Mouse (Mus musculus) kidney, postnatal 10 days (tissue): ENCODE results near the gene Slc7a6os.

Experiments
- DNase-seq: peaks from one replicate; pipeline ENCODE4 v3.0.0; 2021; ENCODE audit warnings: mixed read lengths

Slc7a6os gene

DNA sequence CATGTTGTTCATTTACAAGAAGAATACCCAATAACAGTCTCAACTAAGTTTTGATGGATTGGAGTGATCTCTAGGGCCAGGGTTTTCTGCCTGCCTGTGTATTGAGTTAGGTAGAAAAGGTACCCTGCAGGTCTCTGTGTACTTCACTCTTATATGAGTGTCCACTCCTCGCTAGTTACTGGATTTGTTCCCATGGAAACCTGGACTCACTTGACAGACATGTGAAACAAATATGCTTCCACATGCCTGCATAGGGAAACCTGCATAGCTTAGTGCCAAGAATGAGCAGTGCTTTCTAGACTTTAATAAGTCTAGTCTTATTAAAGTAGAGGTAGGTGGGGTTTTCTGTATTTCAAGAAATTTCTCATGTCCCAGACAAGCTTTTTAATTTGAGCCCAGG lies 33.8 kb downstream of the Slc7a6os start:
- no peak for DNase-seq

DNA sequence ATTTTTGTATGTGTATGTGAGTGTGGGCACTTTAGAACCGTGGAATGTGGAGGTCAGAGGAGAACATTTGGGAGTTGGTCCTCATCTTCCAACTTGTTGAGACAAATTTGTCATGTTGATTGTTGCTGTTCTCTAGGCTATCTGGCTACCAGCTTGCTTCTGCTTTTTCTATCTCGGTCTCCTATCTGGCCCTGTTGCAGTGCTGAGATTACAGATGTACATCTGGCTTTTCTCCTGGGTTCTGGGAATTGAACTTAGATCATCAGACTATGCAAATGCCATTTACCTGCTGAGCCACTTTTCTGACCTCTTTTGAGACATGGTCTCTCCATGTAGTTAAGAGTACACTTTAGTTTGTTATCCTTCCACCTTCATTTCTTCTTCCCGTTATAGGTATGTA lies 37.2 kb downstream of the Slc7a6os start:
- no peak for DNase-seq

DNA sequence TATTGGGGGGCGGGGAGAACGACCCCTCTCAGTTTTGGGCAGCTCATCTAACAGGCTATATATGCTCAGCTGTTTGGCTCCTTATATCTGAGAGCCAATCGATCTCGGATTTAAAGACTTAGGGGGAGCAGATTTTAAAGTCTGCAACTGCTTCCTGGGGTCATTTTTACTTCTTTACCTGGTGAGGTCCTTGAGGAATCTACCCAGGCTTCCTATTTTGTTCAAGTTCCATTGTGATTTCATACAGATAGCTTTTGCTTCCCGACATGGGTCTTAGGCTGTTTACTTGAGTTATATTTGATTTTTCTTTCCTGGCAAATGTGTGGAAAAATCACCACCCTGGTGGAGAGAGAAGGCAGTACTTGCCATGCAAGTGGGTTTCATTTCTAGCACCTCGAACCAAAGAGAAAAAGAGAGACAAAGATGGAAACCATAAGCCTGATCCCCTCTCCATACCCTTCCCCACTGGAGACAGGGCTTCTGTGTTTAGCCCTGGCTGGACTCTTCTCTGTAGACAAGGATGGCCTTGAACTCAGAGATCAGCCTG lies 40.7 kb downstream of the Slc7a6os start:
- DNase-seq, result no peak

DNA sequence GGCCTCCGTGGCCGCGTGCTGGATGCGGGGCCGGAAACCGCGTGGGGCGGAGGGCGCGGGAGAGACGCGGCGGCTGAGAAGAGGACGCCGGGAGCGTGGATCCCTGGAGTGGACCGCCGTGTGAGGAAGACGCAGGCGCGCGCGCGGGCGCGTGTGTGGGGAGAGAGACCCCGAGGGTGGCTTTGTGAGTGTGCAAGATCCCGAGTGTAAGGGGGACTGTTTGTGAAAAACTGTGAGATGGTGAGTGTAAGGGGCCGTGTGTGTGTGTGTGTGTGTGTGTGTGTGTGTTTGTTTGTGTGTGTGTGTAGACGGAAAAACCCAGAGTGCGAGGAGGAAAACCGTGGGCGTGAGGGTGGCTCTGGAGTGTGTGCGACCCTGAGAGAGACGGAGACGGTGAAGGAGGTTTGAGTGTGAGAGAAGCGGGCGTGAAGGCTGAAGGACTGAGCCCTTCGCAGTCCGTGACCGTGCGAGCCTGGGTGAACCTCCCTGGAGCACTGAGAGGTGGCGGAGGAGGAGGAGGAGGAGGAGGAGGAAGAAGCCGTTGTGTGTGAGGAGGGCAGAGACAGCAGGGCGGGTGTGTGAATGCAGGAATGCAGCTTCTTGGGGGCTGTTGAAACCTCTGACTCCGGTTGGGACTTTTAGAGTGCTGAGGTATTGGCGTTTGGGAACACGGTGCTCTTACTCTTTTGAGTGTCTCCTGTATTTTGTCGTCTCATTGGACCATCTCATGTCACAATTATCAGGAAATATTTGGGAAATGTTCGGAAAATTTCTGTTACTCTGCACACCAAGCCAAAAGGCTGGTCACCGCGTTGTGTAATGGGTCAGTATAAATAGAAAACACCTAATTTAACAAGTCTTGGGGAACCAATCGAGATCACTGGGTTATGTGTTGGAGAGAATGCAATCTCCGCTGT lies 41.5 kb downstream of the Slc7a6os start:
- peak; percentile 51 for DNase-seq

DNA sequence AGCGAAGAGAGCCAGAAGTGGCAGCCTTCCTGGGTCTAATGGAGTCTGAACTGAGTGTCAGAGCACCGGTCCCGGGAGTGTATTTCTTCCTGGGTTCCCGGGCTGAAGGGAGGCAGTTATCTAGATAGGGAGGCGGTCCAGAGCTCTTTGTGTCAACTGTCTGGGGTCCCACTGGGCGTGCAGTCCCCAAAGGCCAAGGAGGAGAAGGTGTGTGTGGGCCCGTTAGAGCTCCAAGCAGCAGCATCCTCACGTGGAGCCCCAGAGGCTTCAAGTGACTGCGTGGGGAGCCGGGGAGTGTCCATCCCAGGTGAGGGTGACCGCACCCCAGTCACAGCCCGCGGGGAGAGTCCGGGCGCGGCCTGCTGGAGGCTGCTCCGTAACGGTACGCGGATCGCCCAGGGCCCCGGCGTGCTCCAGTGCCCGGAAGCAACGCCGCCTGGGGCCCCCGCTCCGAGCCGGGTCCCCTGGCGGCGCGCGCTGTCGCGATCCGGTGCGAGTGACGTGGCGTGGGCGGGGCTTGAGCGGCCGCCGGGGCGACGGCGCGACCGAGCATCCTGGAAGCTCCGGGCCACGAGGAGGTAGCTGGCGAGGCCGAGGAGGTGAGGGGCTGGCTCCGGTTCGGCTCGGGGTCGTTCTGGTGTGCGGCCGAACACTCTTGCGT lies 42.2 kb downstream of the Slc7a6os start, which contains the start of gene Slc7a6:
Slc7a6 (plus strand) TSS at position 502 of the 661 bp plus-strand sequence.
- DNase-seq, result peak; percentile 91

DNA sequence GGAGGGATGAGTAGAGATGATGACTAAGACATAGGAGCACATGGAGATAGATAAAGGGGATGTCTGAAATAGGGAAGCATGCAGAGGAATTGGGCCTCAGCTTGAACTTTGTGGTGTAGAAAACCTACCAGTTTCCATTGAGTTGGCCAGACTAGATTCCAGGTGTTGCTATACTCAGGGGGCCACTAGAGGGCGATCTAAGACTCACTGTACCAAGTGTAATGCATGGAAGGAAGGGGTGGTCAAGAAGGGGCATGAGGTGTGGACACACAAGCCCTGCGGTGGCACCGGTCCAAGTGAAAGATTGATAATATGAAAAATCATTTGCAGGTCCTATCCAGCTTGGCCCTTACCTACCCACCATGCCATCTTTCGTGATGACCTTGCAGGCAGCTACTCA lies 45.3 kb downstream of the Slc7a6os start:
- DNase-seq, result peak; percentile 85

DNA sequence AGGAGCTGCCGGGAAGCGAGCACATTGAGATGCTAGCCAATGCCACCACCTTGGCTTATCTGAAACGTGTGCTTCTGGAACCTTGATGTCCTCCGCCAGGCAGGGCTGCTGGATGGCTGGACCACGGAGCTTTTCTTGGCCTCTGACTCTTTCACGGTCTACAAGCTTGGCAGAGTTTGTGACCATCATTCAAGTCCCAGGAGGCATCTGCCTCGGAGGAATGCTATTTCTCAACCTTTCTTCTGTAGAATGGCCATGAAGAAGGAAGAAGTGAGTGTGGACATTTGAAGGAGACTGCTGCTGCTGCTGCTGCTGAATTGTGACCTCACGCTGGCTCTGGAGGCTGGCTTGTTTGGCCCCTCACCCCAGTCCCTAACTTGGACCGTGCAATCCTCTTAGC lies 47.5 kb downstream of the Slc7a6os start:
- no peak for DNase-seq

DNA sequence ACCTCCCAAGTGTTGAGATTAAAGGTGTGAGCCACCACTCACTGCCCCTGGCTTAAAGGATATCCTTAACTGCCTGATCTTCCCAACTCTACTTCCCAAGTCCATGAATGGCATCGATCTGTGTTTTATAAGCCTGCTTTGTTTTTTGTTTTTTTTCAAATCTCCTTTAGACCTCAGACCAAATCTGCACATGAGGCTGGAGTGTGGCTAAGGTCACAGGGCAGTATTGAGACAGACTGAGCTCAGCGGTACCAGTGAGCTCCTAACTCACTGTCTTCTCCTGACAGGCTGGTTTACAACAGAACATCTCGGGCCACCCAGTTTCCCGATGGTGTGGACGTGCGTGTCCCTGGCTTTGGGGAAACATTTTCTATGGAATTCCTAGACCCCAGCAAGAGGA lies 50.9 kb downstream of the Slc7a6os start:
- DNase-seq, result no peak

DNA sequence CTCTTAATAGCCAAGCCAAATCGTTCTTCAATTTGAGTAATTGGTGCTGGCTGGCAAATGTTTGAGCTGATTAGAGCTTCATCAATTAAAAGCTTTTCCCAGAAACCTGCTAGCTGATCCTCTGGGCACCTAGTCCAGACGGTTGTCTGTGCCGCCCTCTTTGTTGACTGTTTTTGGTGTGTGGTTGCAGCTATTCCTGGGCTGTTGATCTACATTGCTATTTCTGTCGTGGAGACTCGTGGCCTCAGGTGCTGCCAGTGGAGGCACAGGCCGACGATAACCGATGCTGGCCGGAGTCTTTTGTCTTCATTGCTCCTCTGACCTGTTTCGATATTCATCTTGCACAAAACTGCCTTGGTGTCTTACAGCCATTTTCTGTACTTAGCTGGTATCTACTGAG lies 52.4 kb downstream of the Slc7a6os start:
- DNase-seq, result no peak

DNA sequence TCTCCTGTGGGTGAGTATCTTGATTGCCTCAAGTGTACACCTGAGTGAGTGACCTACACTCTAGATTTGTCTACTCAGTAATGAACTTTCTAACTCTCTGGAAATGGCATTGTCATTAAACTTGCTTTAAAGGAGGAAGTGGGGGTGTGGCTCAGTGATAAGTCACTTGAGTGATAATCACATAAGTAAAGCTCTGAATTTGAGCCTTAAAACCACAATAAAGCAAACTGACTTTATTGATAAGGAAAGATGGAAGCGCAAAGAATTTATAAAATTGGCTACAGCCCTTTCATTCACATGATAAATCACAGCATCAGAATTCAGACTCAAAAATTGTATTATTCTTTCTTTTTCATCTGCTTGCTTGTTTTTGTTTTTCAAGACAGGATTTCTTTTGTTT lies 53.3 kb downstream of the Slc7a6os start:
- no peak for DNase-seq

DNA sequence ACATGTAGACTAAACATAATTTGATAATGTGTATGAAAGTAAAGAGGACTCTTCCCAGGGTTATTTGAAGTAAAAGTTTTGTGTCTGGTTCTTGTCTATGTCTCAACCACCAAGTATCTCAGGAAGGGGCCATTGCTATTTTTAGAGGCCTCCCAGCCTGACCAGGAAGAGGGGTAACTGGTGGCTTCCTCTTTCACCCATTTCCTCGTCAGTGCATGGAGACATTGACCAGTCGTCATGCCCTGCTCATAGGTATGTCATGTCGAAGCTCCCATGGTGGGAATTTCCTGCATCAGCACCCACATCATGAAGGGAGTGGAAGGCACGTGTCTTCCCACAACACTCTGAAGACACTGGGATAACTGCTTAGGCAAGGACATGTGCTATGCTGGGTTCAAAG lies 57.9 kb downstream of the Slc7a6os start:
- no peak for DNase-seq

DNA sequence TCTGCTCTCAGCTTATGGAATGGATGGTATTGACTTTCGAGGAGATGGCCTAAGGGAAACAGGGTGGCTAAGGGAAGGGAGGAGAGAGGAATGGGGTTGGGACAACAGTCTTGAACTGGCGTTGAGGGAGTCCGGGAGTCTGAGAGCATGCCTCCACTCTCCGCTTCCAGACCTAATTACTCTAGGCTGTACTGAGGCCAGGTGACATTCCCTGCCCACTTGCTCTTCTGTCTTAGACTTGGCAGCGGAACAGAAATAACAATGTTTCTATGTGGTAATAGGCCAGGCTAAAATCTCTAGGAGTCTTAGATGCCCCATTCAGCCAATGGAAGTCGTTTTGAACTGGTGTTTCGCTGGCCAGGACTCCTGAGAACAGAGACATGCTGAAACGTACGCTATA lies 59.7 kb downstream of the Slc7a6os start:
- no peak for DNase-seq
